Mouse (Mus musculus): ENCODE results near the gene Polr2f.

GRCm38 (mm10) chr15:79141566-79141917, 733 bp downstream of the Polr2f start:
- TF ChIP-seq CTCF (IDR thresholded peaks at IDR 0.05; ENCODE audit: extremely low read depth, insufficient read depth, insufficient read length, insufficient replicate concordance) = no peak
- no peak for TF ChIP-seq POLR2A (IDR thresholded peaks at IDR 0.05; ENCODE audit: low read depth, low read length)

Data from spleen, adult 2 months (tissue).